Mouse (Mus musculus) intestine, postnatal 0 days (tissue): ENCODE data around the gene Hist2h4. TPM values are rescaled to one million over a fixed set of nuclear protein-coding genes. Genes with fewer than 3 reads are reported as not detected.
A peak's percentile ranks its signal among the peaks of the same experiment; 100 is the strongest.

Experiments
- ATAC-seq: fragments of 200-750 bp; cut with Nextera tagmentation; 2 replicates; pipeline ENCODE4 v1.8.0; 2017; ENCODE audit warnings: mild to moderate bottlenecking, moderate TSS enrichment, moderate library complexity
- H3K27ac ChIP-seq: fragments of 300-500 bp; sonication (generic); 2 replicates; pipeline ENCODE4 v1.5.1; 2014; ENCODE audit warnings: mild to moderate bottlenecking, low read depth, low read length, moderate library complexity
- H3K27me3 ChIP-seq: fragments of 300-500 bp; sonication (generic); replicated peaks from 2 replicates; pipeline ENCODE4 v1.6.1; 2014; ENCODE audit warnings: low read length, mixed read lengths; ENCODE audit not compliant: control insufficient read depth, insufficient read depth
- H3K36me3 ChIP-seq: fragments of 300-500 bp; sonication (generic); 2 replicates; pipeline ENCODE4 v1.6.1; 2014; ENCODE audit warnings: mild to moderate bottlenecking, moderate library complexity; ENCODE audit not compliant: control insufficient read depth, insufficient read depth
- H3K4me1 ChIP-seq: fragments of 300-500 bp; sonication (generic); replicated peaks from 2 replicates; pipeline ENCODE4 v1.6.1; 2014; ENCODE audit warnings: antibody characterized with exemption, low read length, mixed read lengths; ENCODE audit not compliant: control insufficient read depth, insufficient read depth
- H3K4me2 ChIP-seq: fragments of 300-500 bp; sonication (generic); replicated peaks from 2 replicates; pipeline ENCODE4 v1.6.1; 2014; ENCODE audit warnings: low read depth, mild to moderate bottlenecking, moderate library complexity
- H3K4me3 ChIP-seq: fragments of 300-500 bp; sonication (generic); 2 replicates; pipeline ENCODE4 v1.5.1; 2014; ENCODE audit warnings: low read depth, low read length
- H3K9ac ChIP-seq: fragments of 300-500 bp; sonication (generic); 2 replicates; pipeline ENCODE4 v1.6.1; 2014; ENCODE audit warnings: mild to moderate bottlenecking, low read depth, low read length
- H3K9me3 ChIP-seq: fragments of 300-500 bp; sonication (generic); 2 replicates; pipeline ENCODE4 v1.6.1; 2016; ENCODE audit warnings: mixed run types; ENCODE audit not compliant: control insufficient read depth
- CTCF ChIP-seq: sonication (generic); IDR thresholded peaks from 2 replicates; pipeline ENCODE4 v1.5.1; 2016; ENCODE audit warnings: low read depth, mild to moderate bottlenecking, control low read depth, antibody characterized with exemption, moderate library complexity
- WGBS: fragments of 180-500 bp; shearing (Covaris S2); extraction: QIAGEN DNeasy Blood & Tissue Kit; methylation state at CpG from one replicate; pipeline ENCODE4 v1.1.7; 2014; 5-methylcytosine and 5-hydroxymethylcytosine counted together
- polyA plus RNA-seq: library from polyadenylated mRNA; unstranded; fragments of >200 nt; fragmentation: Nextera tagmentation; extraction: Ambion mirVana; gene quantifications from 2 replicates; pipeline ENCODE4 v1.2.1, GENCODE M21; 2015

Gene Hist2h4
- polyA plus RNA-seq, 1 experiment from 2014 or later = 2.1 TPM

GRCm38 (mm10) chr3:96264404-96264949 is 1.4 kb upstream of the Hist2h4 start:
- Histone ChIP-seq H3K27ac (peak overlapping the region; percentile 94; the same call in 1 of the 2 replicates), H3K9ac (0 out of 2 replicates have a peak overlapping the region, but pooled peaks have one; percentile 72), H3K4me1 (no peaks in the 10 kb centered on the region), H3K4me3 (no peak overlapping the region), H3K9me3 (no peaks in the 10 kb centered on the region), H3K27me3 (no peaks in the 10 kb centered on the region), H3K36me3 (no peaks in the 10 kb centered on the region), H3K4me2 (peak overlapping the region; percentile 85)
- no peak for TF ChIP-seq CTCF
- WGBS = 70% methylated on average over 7 of the region's 7 CpGs
- no peak for ATAC-seq

GRCm38 (mm10) chr3:96263558-96264403 is 670 bp upstream of the Hist2h4 start:
- ATAC-seq = peak; percentile 45
- Histone ChIP-seq H3K4me3 (peak overlapping the region; percentile 62), H3K27ac (peak overlapping the region; percentile 94), H3K36me3 (no peaks in the 10 kb centered on the region), H3K4me2 (peak overlapping the region; percentile 85), H3K9me3 (no peaks in the 10 kb centered on the region), H3K9ac (peak overlapping the region; percentile 72), H3K4me1 (no peaks in the 10 kb centered on the region), H3K27me3 (no peaks in the 10 kb centered on the region)
- TF ChIP-seq CTCF = no peak
- WGBS = 4% methylated on average over 27 of the region's 27 CpGs

- no peaks in the 10 kb centered on the region for H3K4me1 ChIP-seq
- no peak for TF ChIP-seq CTCF
- H3K27ac ChIP-seq = peak overlapping the region; percentile 94
- ATAC-seq = peak; percentile 42; the same call in 1 of the 2 replicates
- peak overlapping the region; percentile 72 for H3K9ac ChIP-seq
- peak overlapping the region; percentile 62 for H3K4me3 ChIP-seq
- H3K9me3 ChIP-seq = no peaks in the 10 kb centered on the region
- H3K27me3 ChIP-seq = no peaks in the 10 kb centered on the region
- no peaks in the 10 kb centered on the region for H3K36me3 ChIP-seq
- peak overlapping the region; percentile 85 for H3K4me2 ChIP-seq
- WGBS = under 1% methylated on average over 19 of the region's 19 CpGs
Observed at GRCm38 (mm10) chr3:96262216-96262875, 765 bp downstream of the Hist2h4 start.

GRCm38 (mm10) chr3:96261623-96262022 is 1.5 kb downstream of the Hist2h4 start:
- H3K4me2 ChIP-seq = peak overlapping the region; percentile 85
- H3K9ac ChIP-seq = no peak overlapping the region
- no peaks in the 10 kb centered on the region for H3K9me3 ChIP-seq
- no peak for TF ChIP-seq CTCF
- WGBS = 60% methylated on average over 3 of the region's 3 CpGs
- H3K27ac ChIP-seq = no peak overlapping the region
- no peaks in the 10 kb centered on the region for H3K36me3 ChIP-seq
- H3K27me3 ChIP-seq = no peaks in the 10 kb centered on the region
- H3K4me1 ChIP-seq = no peaks in the 10 kb centered on the region
- ATAC-seq = no peak
- H3K4me3 ChIP-seq = no peak overlapping the region

GRCm38 (mm10) chr3:96260220-96260619 is 2.9 kb downstream of the Hist2h4 start:
- H3K27me3 ChIP-seq = no peaks in the 10 kb centered on the region
- no peak for TF ChIP-seq CTCF
- H3K4me1 ChIP-seq = no peaks in the 10 kb centered on the region
- no peak for ATAC-seq
- H3K27ac ChIP-seq = no peak overlapping the region
- WGBS = 95% methylated on average over 5 of the region's 5 CpGs
- H3K4me2 ChIP-seq = no peak overlapping the region
- no peak overlapping the region for H3K9ac ChIP-seq
- H3K9me3 ChIP-seq = no peaks in the 10 kb centered on the region
- no peak overlapping the region for H3K4me3 ChIP-seq
- no peaks in the 10 kb centered on the region for H3K36me3 ChIP-seq

- Histone ChIP-seq H3K9me3 (no peaks in the 10 kb centered on the region), H3K4me2 (no peak overlapping the region), H3K36me3 (no peaks in the 10 kb centered on the region), H3K9ac (no peak overlapping the region), H3K4me1 (no peaks in the 10 kb centered on the region), H3K27me3 (no peaks in the 10 kb centered on the region), H3K27ac (no peak overlapping the region), H3K4me3 (no peak overlapping the region)
- 68% methylated on average over 3 of the region's 3 CpGs for WGBS
- ATAC-seq = no peak
- no peak for TF ChIP-seq CTCF
Observed at GRCm38 (mm10) chr3:96257190-96257589, 5.9 kb downstream of the Hist2h4 start.
